15 mouse cellular contexts compared by ENCODE assay signal in the genomic region with DNA sequence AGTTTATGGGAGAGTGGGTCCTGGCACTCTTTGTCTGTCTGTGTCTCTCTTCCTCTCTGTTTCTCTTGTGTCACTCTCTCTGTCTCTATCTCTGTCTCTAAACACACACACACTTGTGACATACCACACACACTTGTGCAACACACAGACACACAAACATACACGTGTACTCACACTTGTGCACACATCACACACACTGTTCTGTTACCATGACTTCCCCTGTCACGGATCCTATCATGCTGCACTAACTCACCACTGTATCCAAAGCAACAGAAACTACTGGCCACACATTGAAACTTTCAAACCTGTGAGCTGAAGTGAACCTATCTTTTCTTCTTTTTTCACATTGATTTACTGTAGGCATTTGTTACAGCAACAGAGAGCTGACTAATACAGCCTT.
"Had no signal": no experiment of that assay in that cellular context is flagged by ENCODE, and none has a peak within 500 bp of the region (broad histone marks: within the 10 kb centered on the region; RNA-seq: fewer than 3 reads in every experiment).

No protein-coding gene starts in this region.

- H3K4me3 ChIP-seq: neural tube, embryonic 13.5 days; stomach, embryonic 15.5 days had no signal

- H3K4me2 ChIP-seq: neural tube, embryonic 13.5 days; stomach, embryonic 15.5 days had no signal

- H3K4me1 ChIP-seq: stomach, embryonic 15.5 days had no signal

- DNase-seq: retina, postnatal 1 day; right cerebral cortex, adult 18-20 months; right cerebral cortex, postnatal 14 days; right cerebral cortex, postnatal 25 days; right cerebral cortex, postnatal 4 days; spleen, adult 18-20 months; thymus, adult 18-20 months; thymus, adult 2 months; thymus, postnatal 14 days; thymus, postnatal 25 days; thymus, postnatal 36 days; thymus, postnatal 4 days had no signal

- H3K27ac ChIP-seq: neural tube, embryonic 13.5 days; stomach, embryonic 15.5 days; stomach, postnatal 0 days had no signal

- H3K36me3 ChIP-seq: neural tube, embryonic 13.5 days; stomach, embryonic 15.5 days had no signal

- H3K27me3 ChIP-seq: neural tube, embryonic 13.5 days; stomach, embryonic 15.5 days had no signal

- H3K9me3 ChIP-seq: neural tube, embryonic 13.5 days; stomach, embryonic 15.5 days had no signal

- H3K9ac ChIP-seq: neural tube, embryonic 13.5 days; stomach, embryonic 15.5 days had no signal
